Mouse (Mus musculus): Measurements from ENCODE around the gene Tbc1d16. TPM values are rescaled to one million over a fixed set of nuclear protein-coding genes. Genes with fewer than 3 reads are reported as not detected.
A peak's percentile ranks its signal among the peaks of the same experiment; 100 is the strongest.

Gene Tbc1d16
- total RNA-seq, 2 experiments from 2014 or later, result 25.2 to 34.6 TPM

DNA sequence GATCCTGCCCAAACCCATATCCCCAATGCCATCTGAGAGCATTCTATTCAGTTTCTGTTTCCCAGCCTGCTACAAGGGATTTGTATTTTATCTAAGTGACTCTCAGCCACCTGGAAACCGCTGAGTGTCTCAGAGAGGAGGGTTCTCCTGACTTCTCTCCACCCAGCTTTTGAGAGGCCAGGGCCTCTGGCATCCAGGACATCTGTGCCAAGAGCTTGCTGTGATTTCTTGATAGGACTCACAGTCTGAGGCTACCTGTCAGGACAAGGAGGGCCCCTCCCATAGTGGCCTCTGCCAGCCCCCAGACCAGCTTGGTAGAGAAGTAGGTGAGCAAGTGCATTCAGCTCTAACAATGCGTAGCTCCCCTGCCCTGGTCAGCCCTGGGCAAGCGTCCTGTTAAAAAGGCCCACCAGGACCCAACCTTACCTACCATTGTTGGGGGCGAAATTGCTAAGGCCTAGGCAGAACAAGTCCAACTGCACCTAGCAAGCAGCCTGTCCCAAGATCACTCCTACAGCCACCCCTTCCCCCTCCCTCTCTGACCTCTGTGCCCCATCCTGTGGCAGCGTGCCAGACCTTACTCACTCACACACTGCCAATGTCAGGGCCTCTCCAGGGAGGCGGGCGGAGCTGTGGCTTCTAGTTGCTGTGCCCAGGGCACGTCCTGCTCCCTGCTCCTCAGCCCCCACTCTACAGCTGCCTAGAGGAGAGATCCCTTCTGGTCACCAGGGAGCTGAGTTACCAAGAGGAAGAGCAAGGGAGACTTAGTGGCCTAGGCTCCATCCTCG lies 100.4 kb downstream of the Tbc1d16 start:
- Histone ChIP-seq H3K4me3 (no peak overlapping the region), H3K27ac (no peak overlapping the region)
- TF ChIP-seq CTCF (IDR thresholded peaks at IDR 0.05), result no peak
- intact Hi-C loops (cut with DNase I), result no loop called here
- DNase-seq (ENCODE audit: extremely low spot score in 1 of 2, low spot score in 2 of 2), result no peak

DNA sequence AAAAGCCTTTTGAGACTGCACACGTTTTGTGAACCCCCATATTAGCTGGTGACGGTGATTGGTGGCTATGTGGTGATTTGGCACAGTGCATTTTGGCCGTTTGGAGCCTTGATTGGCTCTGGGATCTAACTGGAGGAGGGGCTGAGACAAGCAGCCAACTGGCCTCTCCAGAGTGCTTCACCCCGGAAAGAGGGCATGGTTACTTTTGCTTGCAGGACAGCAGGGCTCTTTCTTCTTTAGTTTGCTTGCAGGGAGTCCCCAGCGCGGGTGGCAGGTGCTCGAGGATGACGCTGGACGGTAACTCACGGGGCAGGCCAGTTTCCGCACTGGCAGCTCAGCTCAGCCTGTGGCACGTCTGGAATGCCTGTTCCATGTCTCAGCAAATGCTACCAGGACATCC lies 101.2 kb downstream of the Tbc1d16 start:
- DNase-seq (ENCODE audit: extremely low spot score in 1 of 2, low spot score in 2 of 2), result no peak
- TF ChIP-seq CTCF (IDR thresholded peaks at IDR 0.05), result no peak
- no peak overlapping the region for H3K4me3 ChIP-seq
- intact Hi-C loops (cut with DNase I), result no loop called here
- no peak overlapping the region for H3K27ac ChIP-seq

DNA sequence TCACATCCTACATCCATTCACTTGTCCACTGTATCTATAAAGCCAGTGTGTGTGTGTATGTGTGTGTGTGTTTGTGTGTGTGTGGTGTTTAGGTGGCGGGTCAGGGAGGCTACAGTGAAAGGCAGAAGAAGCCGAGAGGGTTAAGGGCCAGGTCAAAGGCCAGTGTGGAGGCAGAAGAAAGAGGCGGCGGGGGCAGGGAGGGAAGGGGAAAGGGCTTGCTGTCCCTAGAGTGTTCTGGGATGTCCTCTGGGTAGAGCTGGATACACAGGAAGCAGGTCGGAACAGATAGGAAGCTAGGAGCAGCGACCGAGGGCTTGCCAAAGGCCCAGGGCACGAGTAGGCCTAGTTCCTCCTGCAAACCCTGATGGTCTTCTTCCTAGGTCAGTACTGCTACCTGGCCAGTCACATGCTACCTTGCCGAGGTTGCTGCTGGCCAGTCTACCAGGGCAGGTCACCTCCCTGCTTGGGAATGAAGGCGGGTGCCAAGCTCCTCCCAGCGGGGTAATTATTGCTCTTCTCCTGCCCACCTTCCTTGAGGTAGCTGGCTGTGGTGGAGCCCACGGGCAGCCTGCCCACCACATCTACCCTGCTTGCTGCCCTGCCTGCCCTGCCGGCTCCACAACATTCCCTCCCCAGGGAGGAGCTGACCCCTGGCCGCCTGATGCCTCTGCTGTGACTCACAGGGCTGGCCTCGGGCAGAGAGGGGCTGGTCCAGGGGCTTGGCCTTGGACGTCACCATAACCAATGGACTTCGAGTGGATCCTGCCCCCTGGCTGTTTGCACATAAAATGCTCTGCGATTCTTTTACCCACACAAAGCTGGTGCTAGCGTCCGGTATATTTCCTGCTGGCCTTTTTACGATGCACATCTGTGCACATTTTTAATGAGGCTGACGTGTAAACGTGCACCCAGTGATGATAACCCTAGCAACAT lies 102.1 kb downstream of the Tbc1d16 start:
- no peak overlapping the region for H3K27ac ChIP-seq
- no peak overlapping the region for H3K4me3 ChIP-seq
- intact Hi-C loops (cut with DNase I), result no loop called here
- TF ChIP-seq CTCF (IDR thresholded peaks at IDR 0.05), result peak; percentile 59
- peak; percentile 24 to 37 for DNase-seq (ENCODE audit: extremely low spot score in 1 of 2, low spot score in 2 of 2)

DNA sequence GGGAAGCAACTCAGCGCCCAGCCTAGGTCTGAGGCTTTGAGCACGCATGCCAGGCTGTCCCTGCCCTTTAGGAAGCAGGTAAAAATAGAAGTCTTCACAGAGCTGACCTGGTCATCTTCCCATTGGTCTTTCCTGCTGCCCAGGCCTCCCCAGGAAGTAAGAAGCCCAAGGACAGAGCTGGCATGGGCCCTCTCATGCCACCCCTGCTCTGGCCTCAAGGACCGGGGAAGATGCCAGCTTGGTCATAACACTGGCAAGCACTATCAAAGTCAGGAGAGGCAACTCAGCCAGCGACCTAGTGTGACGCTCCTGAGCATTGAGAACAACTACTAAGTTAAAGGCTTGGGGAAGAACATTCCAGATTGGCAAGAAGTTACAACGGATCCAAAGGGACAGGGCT lies 103.8 kb downstream of the Tbc1d16 start:
- no peak overlapping the region for H3K27ac ChIP-seq
- DNase-seq (ENCODE audit: extremely low spot score in 1 of 2, low spot score in 2 of 2), result no peak
- intact Hi-C loops (cut with DNase I), result no loop called here
- no peak for TF ChIP-seq CTCF (IDR thresholded peaks at IDR 0.05)
- no peak overlapping the region for H3K4me3 ChIP-seq

DNA sequence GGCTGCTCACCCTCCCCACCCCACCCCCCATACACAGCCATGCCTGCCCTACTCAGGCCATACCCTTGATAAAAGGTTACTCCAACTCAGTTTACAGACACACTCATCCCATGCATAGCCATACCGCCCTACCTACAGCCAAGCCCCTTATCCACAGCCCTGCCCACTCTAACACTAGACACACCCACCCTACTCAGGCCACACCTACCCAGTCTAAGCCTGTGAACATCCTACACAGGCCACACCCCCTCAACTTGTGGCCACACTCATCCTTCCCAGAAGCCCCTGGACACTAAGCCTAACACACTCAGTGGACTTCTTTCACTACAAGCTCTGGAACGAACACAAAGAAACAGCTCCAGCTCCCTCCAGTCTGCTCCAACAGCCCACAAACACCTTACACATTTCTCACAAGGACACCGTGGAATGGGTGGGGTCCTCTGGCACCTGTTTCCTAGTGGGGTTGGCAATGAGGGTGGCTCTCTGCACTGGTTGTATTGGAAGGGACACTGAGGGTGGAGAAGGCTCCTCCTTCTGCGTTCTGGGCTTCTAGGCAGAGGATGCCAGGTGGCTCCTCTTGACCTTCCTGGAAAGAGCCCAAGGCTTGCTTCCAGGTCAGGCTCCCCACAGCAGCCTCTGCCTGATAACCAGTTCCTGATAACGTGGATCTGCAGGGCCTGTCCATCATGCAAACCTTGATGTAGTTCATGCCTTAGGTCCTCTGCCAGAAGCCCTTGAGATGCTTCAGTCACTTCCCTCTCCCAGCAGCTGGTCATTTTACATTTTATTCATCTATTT lies 104.6 kb downstream of the Tbc1d16 start:
- intact Hi-C loops (cut with DNase I), result no loop called here
- no peak overlapping the region for H3K27ac ChIP-seq
- H3K4me3 ChIP-seq, result no peak overlapping the region
- TF ChIP-seq CTCF (IDR thresholded peaks at IDR 0.05), result no peak
- DNase-seq (ENCODE audit: extremely low spot score in 1 of 2, low spot score in 2 of 2), result no peak

DNA sequence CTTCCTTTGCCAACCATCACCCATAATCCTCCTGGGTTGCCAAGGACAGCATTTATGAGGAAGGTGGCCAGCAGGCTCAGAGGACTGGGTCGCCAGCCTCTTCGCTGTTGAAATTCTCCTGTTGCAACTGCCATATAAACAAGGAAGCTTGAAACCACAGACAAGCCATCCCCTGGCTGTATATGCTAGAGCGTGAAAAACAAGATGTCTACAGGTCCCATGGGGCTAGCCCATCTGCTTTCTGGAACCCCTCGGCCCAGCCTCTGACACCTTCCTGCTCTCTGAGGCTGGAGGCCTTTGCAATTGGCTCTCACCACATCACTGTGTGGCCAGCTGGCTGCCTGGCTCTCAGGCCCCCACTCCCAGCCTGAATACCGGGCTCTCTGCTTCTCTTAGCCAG lies 105.9 kb downstream of the Tbc1d16 start:
- H3K27ac ChIP-seq, result no peak overlapping the region
- no peak overlapping the region for H3K4me3 ChIP-seq
- intact Hi-C loops (cut with DNase I), result no loop called here
- DNase-seq (ENCODE audit: extremely low spot score in 1 of 2, low spot score in 2 of 2), result no peak
- no peak for TF ChIP-seq CTCF (IDR thresholded peaks at IDR 0.05)

DNA sequence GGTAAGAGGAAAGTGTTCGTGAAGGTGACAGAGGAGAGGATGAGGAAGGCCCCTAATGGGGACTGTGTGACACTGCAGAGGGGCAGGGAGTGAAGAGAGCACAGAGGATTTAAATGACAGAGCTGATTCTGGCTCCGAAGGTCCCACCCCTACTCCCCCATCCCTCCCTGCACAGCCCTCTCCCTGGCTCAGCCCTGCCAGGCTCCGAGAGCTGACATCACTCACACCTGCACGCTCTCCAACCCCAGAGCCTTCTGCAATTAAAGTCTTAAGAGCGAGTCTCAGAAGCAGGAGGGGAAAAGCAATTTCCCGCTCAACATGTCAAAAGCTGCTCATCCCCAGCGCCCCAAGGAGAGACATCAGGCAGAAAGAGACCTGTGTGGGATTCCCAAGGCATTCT lies 109.4 kb downstream of the Tbc1d16 start:
- Histone ChIP-seq H3K4me3 (no peak overlapping the region), H3K27ac (no peak overlapping the region)
- TF ChIP-seq CTCF (IDR thresholded peaks at IDR 0.05), result no peak
- intact Hi-C loops (cut with DNase I), result no loop called here
- DNase-seq (ENCODE audit: extremely low spot score in 1 of 2, low spot score in 2 of 2), result no peak

DNA sequence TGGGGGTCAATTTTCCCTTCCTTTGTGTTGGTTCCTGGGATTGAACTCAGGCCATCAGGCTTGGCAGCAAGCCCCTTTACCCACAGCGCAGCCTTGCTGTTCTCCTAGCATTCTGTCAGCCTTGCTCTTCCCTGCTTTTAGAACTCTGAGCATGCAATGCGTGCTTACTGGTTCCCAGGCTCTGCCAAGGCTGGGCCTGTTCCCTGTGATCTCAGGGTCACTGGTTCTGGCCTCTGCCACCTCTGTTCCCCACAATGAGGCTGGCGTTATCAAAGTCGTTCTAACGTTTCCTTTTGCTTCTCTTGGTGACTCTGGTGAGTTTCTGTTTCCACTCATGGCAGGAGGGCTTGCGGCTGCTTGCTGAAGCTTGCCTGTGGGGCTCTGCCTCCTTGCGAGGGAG lies 110.4 kb downstream of the Tbc1d16 start:
- intact Hi-C loops (cut with DNase I), result no loop called here
- no peak for DNase-seq (ENCODE audit: extremely low spot score in 1 of 2, low spot score in 2 of 2)
- Histone ChIP-seq H3K4me3 (no peak overlapping the region), H3K27ac (no peak overlapping the region)
- TF ChIP-seq CTCF (IDR thresholded peaks at IDR 0.05), result no peak

DNA sequence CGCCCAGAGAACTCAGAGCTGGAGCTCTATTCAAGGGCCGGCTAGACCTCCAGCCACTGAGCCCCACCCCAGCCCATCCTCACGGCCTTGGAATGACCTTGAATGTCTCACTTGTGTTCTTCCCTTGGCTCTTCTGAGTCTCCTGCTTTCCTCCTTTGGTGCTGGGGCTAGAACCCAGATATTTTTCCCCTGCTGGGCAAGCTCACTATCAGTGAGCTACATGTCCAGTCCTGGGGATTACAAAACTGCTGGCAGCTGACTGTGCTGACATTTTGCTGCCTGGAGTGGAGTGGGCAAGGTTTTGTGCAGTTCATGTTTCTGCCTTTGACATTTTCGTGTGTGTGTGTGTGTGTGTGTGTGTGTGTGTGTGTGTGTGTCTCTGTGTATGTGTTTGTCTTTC lies 111.3 kb downstream of the Tbc1d16 start:
- DNase-seq (ENCODE audit: extremely low spot score in 1 of 2, low spot score in 2 of 2), result no peak
- intact Hi-C loops (cut with DNase I), result no loop called here
- no peak overlapping the region for H3K4me3 ChIP-seq
- no peak for TF ChIP-seq CTCF (IDR thresholded peaks at IDR 0.05)
- H3K27ac ChIP-seq, result no peak overlapping the region

DNA sequence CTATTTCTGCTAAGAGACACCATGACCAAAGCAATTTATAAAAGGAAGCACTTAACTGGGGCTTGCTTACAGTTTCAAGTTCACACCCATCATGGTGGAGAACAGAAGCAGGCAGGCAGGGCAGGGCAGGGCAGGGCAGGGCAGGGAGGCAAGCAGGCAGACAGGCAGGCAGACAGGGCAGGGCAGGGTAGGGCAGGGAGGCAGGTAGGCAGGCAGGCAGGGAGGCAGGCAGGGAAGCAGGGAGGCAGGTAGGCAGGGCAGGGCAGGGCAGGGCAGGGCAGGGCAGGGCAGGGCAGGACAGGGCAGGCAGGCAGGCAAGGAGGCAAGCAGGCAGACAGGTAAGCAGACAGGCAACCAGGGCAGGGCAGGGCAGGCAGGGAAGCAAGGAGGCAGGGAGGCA lies 115.6 kb downstream of the Tbc1d16 start:
- intact Hi-C loops (cut with DNase I), result no loop called here
- TF ChIP-seq CTCF (IDR thresholded peaks at IDR 0.05), result no peak
- Histone ChIP-seq H3K27ac (no peak overlapping the region), H3K4me3 (no peak overlapping the region)
- no peak for DNase-seq (ENCODE audit: extremely low spot score in 1 of 2, low spot score in 2 of 2)

DNA sequence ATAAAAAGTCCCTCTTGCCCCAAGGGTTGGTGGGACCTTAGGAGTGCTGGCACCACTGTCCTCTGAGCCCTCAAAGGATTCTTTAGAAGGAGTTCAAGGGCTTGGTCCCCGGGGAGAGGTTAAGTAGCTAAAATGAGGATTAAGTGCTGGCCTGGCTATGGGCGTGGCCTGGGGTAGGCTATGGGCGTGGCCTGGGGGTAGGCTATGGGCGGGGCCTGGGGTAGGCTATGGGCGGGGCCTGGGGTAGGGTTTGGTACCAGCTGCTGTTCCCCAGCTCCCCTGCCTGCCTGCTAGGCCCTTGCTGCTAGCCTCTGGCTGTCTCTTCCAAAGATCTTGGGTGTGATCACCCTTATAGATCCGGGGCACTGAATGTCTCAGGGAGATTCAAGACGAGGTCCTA lies 117.0 kb downstream of the Tbc1d16 start:
- DNase-seq (ENCODE audit: extremely low spot score in 1 of 2, low spot score in 2 of 2), result no peak
- intact Hi-C loops (cut with DNase I), result no loop called here
- TF ChIP-seq CTCF (IDR thresholded peaks at IDR 0.05), result no peak
- no peak overlapping the region for H3K27ac ChIP-seq
- H3K4me3 ChIP-seq, result no peak overlapping the region

Data from left cerebral cortex, adult 2 months (tissue).